Mouse (Mus musculus) left cerebral cortex, adult 2 months (tissue): Measurements from ENCODE around the gene Als2. TPM values are rescaled to one million over a fixed set of nuclear protein-coding genes. Genes with fewer than 3 reads are reported as not detected.

ENCODE experiments used
- DNase-seq, 2 experiments: peaks; one replicate each; pipeline ENCODE4 v3.0.0; 2021 to 2022; ENCODE audit warnings: low spot score in 2 of 2, mixed read lengths in 1 of 2; ENCODE audit errors: extremely low spot score in 1 of 2
- H3K27ac ChIP-seq: fragments of 200-600 bp; 2 replicates; pipeline ENCODE4 v1.8.1; 2022
- H3K4me3 ChIP-seq: fragments of 200-600 bp; 2 replicates; pipeline ENCODE4 v1.8.1; 2022
- CTCF ChIP-seq: fragments of 200-600 bp; IDR thresholded peaks from 2 replicates; pipeline ENCODE4 v1.8.1; 2022; ENCODE audit warnings: antibody characterized with exemption, mild to moderate bottlenecking, moderate library complexity
- intact Hi-C: fragments of 180-260 bp; cut with DNase I; formaldehyde crosslinking; loops from one replicate; pipeline ENCODE4 v1.15.1; 2025
- total RNA-seq, 2 experiments: library from RNA; stranded (reverse); gene quantifications; 2 replicates each; pipeline ENCODE4 v1.2.3; 2021

Als2 gene
- total RNA-seq, 2 experiments from 2014 or later, result 35.1 to 37.5 TPM

GRCm38 (mm10) chr1:59174514-59175373, 62.3 kb downstream of the Als2 start:
- Histone ChIP-seq H3K27ac (no peak overlapping the region), H3K4me3 (no peak overlapping the region)
- no peak for DNase-seq
- no peak for TF ChIP-seq CTCF
- intact Hi-C loops, result no loop called here

- Histone ChIP-seq H3K4me3 (no peak overlapping the region), H3K27ac (no peak overlapping the region)
- DNase-seq, result no peak
- TF ChIP-seq CTCF, result no peak
- intact Hi-C loops, result no loop called here
Measured at GRCm38 (mm10) chr1:59173023-59173422, 64.0 kb downstream of the Als2 start.

- no peak for TF ChIP-seq CTCF
- intact Hi-C loops, result no loop called here
- no peak for DNase-seq
- Histone ChIP-seq H3K4me3 (no peak overlapping the region), H3K27ac (no peak overlapping the region)
Measured at GRCm38 (mm10) chr1:59171875-59172274, 65.2 kb downstream of the Als2 start.

DNA sequence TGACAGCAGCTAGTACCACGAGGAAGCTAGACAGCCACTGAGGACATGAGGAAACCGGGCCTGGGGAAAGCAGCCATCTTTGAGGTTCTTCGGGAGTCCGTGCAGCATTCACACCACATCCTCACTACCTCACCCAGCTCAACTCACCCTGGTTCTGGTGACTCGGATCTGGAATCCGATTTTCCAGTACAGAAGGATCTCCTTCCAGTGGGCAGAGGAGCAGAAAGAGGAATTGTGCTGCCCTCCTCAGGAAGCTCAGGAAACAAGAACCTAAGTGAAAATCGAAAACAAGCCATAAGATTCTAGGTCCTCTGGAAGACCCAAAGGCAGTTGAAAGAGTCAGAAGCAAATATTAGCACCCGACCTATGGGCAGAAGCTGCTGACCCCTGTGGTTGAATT, 66.7 kb downstream of the Als2 start:
- peak; percentile 37 for TF ChIP-seq CTCF
- intact Hi-C loops, result no loop called here
- Histone ChIP-seq H3K27ac (no peak overlapping the region), H3K4me3 (no peak overlapping the region)
- DNase-seq, result no peak

DNA sequence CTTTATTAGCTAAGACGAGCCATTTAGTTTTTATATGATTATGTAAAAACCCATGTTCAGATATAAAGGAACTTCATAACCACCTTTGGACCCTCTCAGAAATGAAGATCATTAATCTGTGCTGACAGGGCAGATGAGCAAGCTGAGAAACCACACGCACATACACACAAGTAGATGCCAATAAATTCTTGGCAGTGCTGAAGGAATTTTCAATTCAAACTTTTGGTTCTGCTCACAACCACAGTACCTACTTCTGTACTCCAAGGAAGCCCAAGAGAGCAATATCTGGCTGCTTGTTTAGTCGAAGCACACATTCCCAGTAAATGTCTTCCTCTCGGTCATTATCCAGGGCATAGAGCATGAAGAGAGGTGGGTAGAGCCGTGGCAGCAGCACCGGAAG, 67.4 kb downstream of the Als2 start:
- Histone ChIP-seq H3K4me3 (no peak overlapping the region), H3K27ac (no peak overlapping the region)
- intact Hi-C loops, result no loop called here
- no peak for TF ChIP-seq CTCF
- DNase-seq, result no peak

DNA sequence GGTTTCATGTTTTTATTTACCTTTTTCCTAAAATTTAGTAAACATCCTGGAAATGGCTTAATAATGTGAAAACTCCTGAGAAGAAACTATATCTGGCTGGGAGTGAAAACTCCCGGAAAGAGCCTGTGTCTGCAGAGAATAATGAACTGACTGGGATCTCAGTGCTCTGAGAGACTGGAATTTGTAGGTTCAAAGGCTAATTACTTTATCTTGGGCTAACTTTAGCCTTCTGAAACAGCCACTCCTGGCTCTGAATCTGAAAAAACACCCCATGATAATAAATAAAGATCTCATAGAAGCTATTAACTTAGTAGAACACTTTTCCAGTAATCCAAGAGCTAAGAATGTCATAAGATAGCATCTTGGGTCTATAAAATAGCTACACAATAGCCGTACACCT, 68.5 kb downstream of the Als2 start:
- no peak for TF ChIP-seq CTCF
- H3K27ac ChIP-seq, result no peak overlapping the region
- H3K4me3 ChIP-seq, result no peak overlapping the region
- no peak for DNase-seq
- intact Hi-C loops, result no loop called here

- no peak for TF ChIP-seq CTCF
- DNase-seq, result no peak
- intact Hi-C loops, result no loop called here
Measured at GRCm38 (mm10) chr1:59167654-59168425, 69.2 kb downstream of the Als2 start.

DNA sequence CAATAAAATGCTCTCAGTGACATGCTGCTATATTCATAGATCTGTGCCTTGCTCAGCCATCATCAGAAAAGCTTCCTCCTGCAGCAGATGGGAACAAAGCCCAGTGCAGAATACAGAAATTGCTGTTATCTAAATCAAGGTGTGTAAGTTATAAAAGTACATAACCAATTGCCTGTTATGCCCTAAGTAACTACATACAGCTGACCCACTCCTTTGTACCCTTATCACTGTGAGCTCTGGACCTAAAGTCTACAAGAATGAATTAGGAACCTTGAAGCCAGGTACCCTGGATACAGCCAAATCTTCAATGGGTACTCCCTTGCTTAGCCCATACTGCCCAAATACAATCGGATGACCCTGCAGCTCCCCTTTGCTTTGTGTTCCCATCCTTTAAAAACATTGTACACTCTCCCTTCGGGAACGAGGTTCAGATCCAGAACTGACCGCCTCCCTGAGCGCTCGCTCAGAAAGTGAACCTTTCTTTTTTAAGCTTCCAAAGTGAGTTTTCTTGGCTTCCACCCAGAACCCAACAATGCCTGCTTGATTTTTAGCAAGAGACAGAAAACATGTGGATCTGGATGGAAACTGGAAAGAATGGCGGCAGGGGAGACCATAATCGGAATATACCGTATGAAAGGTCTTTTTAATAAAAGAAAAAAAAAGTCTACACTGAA, 70.7 kb downstream of the Als2 start:
- DNase-seq, result no peak
- no peak overlapping the region for H3K27ac ChIP-seq
- TF ChIP-seq CTCF, result no peak
- H3K4me3 ChIP-seq, result no peak overlapping the region
- intact Hi-C loops, result no loop called here

More at GRCm38 (mm10) chr1:59167654-59168425, 69.2 kb downstream of the Als2 start:
- H3K4me3 ChIP-seq, result no peak overlapping the region
- no peak overlapping the region for H3K27ac ChIP-seq

GRCm38 (mm10) chr1:59163918-59164317, 73.1 kb downstream of the Als2 start:
- TF ChIP-seq CTCF, result no peak
- peak overlapping the region; percentile 57; the same call in 1 of the 2 replicates for H3K27ac ChIP-seq
- no peak for DNase-seq
- no peak overlapping the region for H3K4me3 ChIP-seq
- intact Hi-C loops, result loop anchor here (2.0 kb wide), 1 partner anchor 43 kb away; the partner anchor contains the start of gene Tmem237

DNA sequence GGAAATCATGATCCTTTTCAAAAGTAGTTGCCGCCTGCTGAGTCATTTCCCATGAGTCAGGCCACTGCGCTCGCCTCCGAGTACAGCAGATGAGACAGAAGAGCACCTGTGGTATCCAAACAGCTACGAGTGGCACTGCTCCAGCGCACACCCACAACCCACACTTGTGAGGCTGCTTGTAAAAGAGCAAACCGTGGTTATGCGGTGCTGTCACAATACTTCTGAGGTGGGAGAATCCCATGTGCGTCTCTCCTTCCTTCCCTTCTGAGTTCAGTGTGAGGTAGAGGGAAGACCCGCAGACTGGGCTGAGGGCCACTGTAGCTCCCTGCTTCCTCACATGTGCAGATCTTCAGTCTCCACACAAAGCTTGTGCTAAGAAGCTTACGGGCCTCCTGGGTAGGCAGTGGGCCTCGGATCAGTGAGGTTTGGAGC, 74.0 kb downstream of the Als2 start, which contains the start of gene Mpp4:
TSS of gene Mpp4 (minus strand) at position 360 of the 432 bp plus-strand sequence.
- peak; percentile 76 to 77 for DNase-seq
- peak within 1 kb of the TSS; percentile 57 for H3K27ac ChIP-seq
- no peak for TF ChIP-seq CTCF
- H3K4me3 ChIP-seq, result no peak within 1 kb of the TSS
- intact Hi-C loops, result loop anchor here (2.0 kb wide), 1 partner anchor 42 kb away; the partner anchor contains the start of gene Tmem237

DNA sequence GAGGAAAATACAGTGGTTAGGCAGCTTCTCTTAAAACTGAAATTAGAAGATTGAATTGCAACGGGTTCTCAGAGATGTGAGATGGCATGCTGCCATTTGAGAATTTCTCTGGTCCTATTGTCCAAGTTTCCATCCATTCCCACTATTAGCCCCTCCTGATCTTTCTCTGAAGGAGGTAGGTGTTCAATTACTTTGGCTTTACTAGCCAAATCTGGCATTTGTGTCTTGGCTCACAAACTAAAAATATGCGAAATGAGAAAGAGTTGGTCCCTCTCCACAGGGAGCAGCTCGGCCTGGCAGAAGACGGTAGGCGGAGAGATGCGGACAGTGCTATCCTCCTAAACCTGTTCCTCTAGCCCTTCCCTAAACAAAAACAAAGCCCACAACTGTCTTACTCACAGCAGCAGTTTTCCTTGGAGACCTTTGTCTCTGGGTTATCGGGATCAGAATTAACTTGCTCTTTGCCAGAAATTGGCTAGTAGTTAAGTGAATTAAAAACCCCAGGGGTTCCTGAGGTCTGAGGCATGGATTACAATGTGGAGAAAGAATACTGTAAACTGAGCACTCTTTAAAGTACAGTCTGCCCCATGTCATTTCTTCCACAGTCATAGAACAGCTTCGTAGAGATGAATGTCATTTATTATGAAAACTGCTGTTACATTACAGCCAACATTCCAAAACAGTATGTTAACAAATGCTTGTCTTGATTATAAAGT, 74.6 kb downstream of the Als2 start:
- no peak for DNase-seq
- intact Hi-C loops, result loop anchor here (2.0 kb wide), 1 partner anchor 42 kb away; the partner anchor contains the start of gene Tmem237
- Histone ChIP-seq H3K27ac (peak overlapping the region; percentile 56; the same call in 1 of the 2 replicates), H3K4me3 (no peak overlapping the region)
- no peak for TF ChIP-seq CTCF
